Mouse (Mus musculus) layer of hippocampus, adult 2 months (tissue): ENCODE measurements around the gene Parp1. TPM values are rescaled to one million over a fixed set of nuclear protein-coding genes. Genes with fewer than 3 reads are reported as not detected.
"Not testable (repeated sequence)": the region's sequence is repeated elsewhere in the genome, so short reads cannot be mapped to it uniquely, and the experiment has no call there.

Experiments used
- DNase-seq, 2 experiments: peaks; one replicate each; pipeline ENCODE4 v3.0.0; 2022; ENCODE audit warnings: low spot score in 2 of 2
- H3K27ac ChIP-seq: fragments of 200-600 bp; 2 replicates; pipeline ENCODE4 v1.8.1; 2022
- H3K4me3 ChIP-seq: fragments of 200-600 bp; 2 replicates; pipeline ENCODE4 v1.8.1; 2022; ENCODE audit warnings: mild to moderate bottlenecking
- CTCF ChIP-seq: fragments of 200-600 bp; conservative IDR thresholded peaks from 2 replicates; pipeline ENCODE4 v1.8.1; 2022; ENCODE audit warnings: antibody characterized with exemption, mild to moderate bottlenecking, moderate library complexity
- microRNA-seq, 2 experiments: library from miRNA; unstranded; fragments of <30 nt; microRNA quantifications; one replicate each; pipeline ENCODE4 v1.2.0; 2021
- total RNA-seq, 2 experiments: library from RNA; stranded (reverse); gene quantifications; 2 replicates each; pipeline ENCODE4 v1.2.3; 2021

The Parp1 gene
- total RNA-seq, 2 experiments from 2014 or later: 122 to 153 TPM

DNA sequence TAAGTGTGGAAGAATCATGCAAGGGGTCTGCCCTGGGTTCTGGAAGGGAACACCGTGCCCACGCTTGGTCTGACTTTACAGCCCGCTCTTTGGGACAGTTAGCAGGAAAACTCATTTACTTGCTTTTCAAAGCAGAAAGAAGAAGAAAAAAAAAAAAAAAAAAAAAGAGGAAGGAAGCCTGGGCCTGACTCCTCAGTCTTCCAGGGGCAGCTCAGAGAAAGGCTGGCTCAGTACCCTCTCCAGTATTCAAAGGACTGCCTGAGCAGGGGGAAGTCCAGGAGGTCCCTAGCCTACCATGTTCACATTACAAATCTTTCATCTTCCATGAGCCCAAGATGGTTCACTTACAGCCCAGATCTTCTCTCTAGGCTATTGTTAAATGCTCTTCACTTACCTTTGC, 48.0 kb downstream of the Parp1 start:
- no peak overlapping the region for H3K4me3 ChIP-seq
- TF ChIP-seq CTCF: no peak
- DNase-seq: no peak
- H3K27ac ChIP-seq: no peak overlapping the region

DNA sequence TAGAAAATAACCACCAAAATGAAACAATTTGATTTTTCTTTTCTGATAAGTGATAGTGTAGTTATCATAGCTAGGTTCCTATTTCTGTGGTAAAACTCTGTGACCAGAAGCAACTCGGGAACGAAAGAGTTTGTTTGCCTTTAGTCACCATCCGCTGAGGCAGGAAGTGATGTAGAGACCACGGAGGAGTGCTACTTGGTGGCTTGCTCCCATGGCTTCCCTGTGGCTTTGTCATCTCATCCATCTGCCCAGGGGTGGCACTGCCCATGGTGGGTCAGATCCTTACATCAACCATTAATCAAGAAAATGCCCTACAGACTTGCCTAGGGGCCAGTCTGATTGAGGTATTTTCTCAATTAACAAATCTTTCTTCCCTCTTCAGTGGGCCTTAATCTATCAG, 53.7 kb downstream of the Parp1 start:
- no peak for TF ChIP-seq CTCF
- no peak for DNase-seq
- H3K27ac ChIP-seq: no peak overlapping the region
- H3K4me3 ChIP-seq: no peak overlapping the region

DNA sequence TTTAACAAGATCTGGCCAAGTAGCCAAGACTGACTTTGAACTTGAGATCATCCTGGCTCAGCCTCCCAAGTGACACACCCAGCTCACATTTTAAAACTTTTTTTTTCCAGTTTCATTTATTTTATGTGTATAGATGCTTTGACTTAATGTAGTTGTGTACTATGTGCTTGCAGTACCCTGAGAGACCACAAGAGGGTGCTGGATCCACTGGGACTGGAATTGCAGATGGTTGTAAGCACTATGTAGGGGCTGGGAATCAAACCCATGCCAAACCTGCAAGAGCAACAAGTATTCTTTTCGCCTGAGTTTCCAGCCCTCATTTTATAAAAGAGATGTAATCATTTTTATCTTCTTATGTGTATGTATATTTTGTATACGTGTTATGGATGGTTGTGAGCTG, 55.2 kb downstream of the Parp1 start:
- DNase-seq: no peak
- peak; percentile 66 for TF ChIP-seq CTCF

DNA sequence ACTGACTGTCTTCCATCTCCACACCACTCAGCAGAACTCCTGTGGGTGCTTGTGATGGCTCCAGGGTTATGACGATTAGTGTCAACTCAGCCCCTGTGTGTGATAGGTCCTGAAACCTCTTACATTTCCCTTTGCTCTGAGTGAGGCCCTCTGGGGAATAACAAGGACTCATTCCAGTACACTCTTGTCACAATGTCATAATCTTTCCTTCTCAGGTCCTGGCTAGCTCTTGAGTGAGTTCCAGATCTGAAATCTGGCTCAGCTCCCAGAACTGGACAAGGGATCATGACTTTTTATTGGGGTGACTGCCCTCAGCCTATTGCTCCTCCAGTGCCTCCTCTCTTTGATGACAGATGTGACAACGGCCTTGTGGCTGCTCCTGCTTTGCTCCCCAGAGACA, 57.4 kb downstream of the Parp1 start:
- no peak for TF ChIP-seq CTCF
- H3K27ac ChIP-seq: no peak overlapping the region
- H3K4me3 ChIP-seq: no peak overlapping the region
- DNase-seq: no peak

More for the DNA sequence above, 55.2 kb downstream of the Parp1 start:
- Histone ChIP-seq H3K4me3 (no peak overlapping the region), H3K27ac (no peak overlapping the region)

DNA sequence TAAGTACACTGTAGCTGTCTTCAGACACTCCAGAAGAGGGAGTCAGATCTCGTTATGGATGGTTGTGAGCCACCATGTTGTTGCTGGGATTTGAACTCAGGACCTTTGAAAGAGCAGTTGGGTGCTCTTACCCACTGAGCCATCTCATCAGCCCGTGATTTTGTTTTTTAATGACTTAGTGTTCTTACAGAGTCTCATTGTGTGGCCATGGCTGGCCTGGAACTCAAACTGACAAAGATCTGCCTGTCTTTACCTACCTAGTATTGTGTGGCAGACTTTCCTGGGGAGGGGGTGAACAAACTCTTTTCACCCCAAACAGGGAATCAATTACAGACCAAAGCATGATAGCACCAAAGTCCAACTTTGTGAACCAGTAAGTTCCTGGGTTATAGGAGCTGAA, 69.1 kb downstream of the Parp1 start:
- DNase-seq, H3K27ac ChIP-seq, H3K4me3 ChIP-seq: not testable (repeated sequence)

DNA sequence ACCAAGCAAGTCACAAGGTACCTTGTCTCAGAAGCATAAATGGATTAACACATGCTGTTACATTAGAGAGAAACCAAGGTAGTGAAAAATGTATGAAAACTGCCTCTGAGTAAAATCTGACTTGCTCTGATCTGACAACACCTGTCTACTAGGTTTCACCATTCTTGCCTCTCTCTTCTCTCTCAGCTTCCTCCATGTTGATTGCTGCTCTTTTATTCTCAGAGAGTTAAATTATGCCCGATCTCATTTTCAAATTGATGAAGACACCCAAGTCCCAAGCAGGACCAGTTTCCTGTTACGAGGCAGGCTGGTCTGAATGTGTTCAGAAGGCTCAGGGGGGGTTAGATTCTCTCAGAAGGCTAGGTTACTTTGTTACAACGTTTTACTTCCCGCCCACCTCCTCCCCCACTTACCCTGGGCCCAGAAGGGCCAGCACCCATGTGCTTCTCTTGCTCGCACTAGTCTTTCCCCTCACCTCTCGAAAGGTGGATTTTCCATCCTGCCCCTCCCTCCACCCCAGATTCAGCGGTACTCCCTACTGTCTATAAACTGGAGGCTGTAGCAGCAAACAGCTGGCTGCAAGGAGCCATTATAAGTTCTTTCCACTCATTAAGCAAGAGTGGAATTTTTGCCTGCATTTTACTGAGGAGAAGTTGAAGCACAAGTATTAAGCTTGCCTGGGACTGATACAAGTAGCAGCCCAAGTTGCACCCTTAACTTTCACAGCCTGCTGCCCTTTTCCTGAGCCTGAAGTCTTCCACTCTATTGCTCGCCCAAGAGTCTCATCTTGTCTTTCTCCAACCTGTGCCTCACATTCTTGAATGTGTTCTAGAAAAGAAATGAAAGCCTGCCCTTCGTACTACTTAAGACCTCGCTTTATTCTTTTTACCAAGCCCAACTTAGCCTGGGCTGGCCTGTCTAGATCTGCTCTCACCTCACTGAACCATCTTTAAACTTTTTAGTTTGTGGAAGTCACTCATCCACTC, 71.0 kb downstream of the Parp1 start:
- DNase-seq: no peak
- H3K27ac ChIP-seq: no peak overlapping the region
- TF ChIP-seq CTCF: no peak
- H3K4me3 ChIP-seq: peak overlapping the region; percentile 74; the same call in 1 of the 2 replicates

DNA sequence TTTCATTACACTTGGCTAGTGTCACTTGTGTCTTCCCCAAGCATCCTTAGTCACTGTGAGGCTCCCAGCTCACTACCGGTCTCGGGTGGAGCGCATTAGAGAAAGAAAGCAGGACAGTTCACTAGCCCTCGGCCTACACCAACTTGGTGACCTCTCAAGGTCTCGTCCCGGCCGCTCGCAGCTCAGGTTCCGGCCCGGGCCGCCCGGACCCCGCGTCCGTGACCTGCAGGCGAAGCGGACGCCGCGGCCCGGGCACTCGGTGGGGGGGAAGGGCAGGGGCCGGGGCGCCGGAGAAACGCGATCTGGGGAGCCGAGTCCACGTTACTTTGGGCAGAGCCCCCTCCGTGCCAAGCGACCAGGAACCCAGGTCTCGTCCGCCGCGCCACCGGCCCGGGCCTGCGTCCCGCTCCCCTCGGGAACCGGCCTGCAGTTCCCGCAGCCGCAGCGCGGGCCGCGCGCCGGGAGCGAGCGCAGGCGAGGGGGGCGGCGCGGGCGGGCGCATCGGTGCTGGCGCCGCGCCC, 71.9 kb downstream of the Parp1 start:
- peak overlapping the region; percentile 74 for H3K4me3 ChIP-seq
- TF ChIP-seq CTCF: peak; percentile 41
- H3K27ac ChIP-seq: peak overlapping the region; percentile 76
- no peak for DNase-seq

DNA sequence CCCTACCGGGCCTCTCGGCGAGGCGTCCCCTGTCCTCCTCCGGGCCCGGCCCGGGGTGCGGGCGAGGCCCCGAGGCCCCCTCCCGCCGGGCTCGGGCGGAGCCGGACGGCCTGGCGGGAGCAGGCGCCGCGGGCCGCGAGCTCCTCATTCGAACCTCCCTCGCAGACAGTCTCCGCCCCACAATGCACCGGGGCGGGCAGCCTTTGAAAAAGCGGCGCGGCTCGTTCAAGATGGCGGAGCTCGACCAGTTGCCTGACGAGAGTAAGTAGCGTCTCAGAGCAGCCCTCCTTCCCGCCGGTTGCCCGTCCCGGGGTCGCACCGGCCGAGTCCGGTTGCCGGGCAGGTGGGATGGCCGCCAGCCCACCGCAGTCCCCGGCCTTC, 72.4 kb downstream of the Parp1 start, which contains the start of gene Lin9:
Lin9 (plus strand) TSS at position 14 of the 381 bp plus-strand sequence.
- no peak for TF ChIP-seq CTCF
- Histone ChIP-seq H3K4me3 (peak within 1 kb of the TSS; percentile 74), H3K27ac (peak within 1 kb of the TSS; percentile 84)
- peak; percentile 87 to 89 for DNase-seq

DNA sequence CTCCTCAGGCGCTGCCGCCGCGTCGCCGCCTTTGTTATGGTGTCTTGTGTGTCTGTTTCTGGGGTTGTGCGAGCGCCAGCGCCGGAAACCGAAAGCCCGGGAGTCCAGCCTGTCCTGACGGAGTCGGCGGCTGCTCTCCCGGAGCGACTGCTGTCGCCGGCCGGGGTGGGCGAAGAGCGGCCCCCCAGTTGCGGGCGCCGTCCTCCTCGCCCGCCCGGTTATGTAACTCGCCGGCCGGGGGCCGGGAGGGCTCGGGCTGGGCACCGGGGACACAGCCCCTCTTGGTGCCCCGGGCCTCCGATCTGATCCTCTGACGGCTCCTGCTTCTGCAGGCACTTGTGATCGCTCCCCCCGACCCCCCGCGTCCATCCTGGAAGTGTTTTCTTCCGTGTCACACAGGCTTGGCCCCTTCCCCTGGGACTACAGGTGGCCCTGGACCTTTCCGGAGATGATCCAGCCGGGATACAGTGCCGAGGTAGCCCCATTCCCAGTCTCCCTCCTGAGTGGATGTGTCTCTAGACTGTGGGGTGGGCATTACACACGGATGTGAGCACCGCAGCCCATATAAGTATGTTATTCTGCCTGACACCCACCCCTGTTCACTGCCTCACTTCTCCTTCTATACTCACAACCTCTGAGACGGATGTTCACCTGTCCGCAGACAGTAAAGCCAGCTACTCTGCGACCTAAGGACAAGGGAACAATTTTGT, 72.9 kb downstream of the Parp1 start:
- no peak for DNase-seq
- Histone ChIP-seq H3K27ac (peak overlapping the region; percentile 84), H3K4me3 (peak overlapping the region; percentile 74)
- TF ChIP-seq CTCF: no peak

DNA sequence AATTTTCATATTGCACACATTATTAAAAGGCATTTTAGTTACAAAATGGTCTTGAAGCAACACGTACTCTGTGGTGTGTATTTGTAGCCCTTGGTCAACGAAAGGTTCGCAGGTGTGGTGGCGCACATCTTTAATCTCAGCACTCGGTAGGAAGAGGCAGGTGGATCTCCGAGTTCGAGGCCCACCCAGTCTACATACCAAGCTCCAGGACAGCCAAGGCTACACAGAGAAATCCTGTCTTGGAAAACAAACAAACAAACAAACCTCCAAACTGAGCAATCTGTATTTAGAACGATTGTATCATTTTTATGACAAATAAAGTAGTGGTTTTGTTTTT, 73.5 kb downstream of the Parp1 start:
- DNase-seq: no peak
- no peak for TF ChIP-seq CTCF
- Histone ChIP-seq H3K27ac (no peak overlapping the region), H3K4me3 (peak overlapping the region; percentile 74)

Small RNAs within 50 kb of the gene (microRNA-seq; reads per million reads assigned to microRNA genes)
- gene Mir6904: 0 to 0.32 reads per million in 2 experiments

Other genes with a start within 250 kb of the Parp1 start
- gene Itpkb, start 238.4 kb upstream of the Parp1 start, total RNA-seq: 10 to 100 TPM; 26.3 to 28.3 TPM
- gene Stum, start 85.4 kb upstream of the Parp1 start, total RNA-seq: 100 to 1,000 TPM; 298 to 309 TPM
- gene Lin9, start 72.2 kb downstream of the Parp1 start, total RNA-seq: 1 to 10 TPM; 4.7 to 4.8 TPM
- gene Mixl1, start 128.1 kb downstream of the Parp1 start, total RNA-seq: not detected
- 10 to 100 TPM; 32.6 to 34.4 TPM for gene Acbd3, start 157.1 kb downstream of the Parp1 start, total RNA-seq
- gene H3f3a, start 245.0 kb downstream of the Parp1 start, total RNA-seq: 100 to 1,000 TPM; 319 to 351 TPM